Mouse (Mus musculus) urinary bladder, postnatal 14 days (tissue): ENCODE measurements around the gene Map7.
A peak's percentile ranks its signal among the peaks of the same experiment; 100 is the strongest.

Source experiments
- DNase-seq: peaks from one replicate; pipeline ENCODE4 v3.0.0; 2021; ENCODE audit warnings: low spot score

Gene Map7

DNA sequence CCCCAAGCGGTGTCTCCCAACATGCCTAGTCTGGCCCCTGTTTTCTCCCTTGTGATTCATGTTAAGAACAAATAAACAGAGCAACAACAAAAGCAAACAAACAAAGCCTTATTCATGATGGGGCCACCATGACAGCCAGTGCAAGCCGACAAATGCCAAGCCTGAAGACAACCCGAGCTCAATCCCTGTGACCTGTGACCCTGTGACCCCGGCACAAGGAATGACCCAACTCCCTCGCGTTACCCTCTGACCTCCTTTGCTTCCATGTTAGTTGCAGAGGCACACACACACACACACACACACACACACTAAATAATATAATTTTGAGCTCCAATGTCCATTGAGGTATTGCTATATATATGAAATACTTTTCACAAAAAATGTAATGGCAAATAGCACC lies 139.1 kb downstream of the Map7 start:
- DNase-seq: no peak

DNA sequence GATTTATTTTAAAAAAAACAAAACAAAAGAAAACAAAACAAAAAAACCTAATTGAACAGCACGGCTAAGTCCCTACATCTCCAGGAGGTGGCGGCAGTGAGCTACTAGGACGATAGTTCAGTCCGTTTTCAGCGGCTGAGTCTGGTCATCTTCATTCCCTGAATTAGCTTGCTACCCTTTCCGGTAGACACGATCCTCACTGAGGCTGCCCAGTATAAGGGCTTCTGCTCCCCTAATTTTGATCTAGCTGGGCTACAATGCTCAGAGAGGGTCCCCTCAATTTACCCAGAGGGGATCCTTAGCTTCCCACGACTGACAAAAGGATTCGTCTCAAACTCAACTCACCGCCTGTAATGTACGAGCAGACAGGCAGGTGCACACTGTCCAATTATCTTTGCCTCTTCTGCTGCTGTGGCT lies 142.2 kb downstream of the Map7 start:
- peak; percentile 89 for DNase-seq

DNA sequence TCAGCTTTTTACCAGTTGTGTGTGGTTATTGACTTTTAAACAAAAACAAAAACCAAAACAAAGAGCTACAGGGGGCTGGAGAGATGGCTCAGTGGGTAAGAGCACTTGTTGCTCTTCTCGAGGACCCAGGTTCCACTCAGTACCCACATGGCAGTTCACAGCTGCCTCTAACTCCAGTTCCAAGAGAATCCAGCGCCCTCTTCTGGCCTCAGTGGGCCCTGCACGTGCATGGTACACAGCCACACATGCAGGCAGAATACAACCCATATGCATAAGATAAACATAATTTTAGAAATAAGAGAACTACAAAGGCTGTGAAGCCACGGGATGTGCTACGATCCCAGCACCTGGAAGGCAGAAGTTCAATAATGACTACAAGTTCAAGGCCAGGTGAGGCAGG lies 147.7 kb downstream of the Map7 start:
- no peak for DNase-seq

DNA sequence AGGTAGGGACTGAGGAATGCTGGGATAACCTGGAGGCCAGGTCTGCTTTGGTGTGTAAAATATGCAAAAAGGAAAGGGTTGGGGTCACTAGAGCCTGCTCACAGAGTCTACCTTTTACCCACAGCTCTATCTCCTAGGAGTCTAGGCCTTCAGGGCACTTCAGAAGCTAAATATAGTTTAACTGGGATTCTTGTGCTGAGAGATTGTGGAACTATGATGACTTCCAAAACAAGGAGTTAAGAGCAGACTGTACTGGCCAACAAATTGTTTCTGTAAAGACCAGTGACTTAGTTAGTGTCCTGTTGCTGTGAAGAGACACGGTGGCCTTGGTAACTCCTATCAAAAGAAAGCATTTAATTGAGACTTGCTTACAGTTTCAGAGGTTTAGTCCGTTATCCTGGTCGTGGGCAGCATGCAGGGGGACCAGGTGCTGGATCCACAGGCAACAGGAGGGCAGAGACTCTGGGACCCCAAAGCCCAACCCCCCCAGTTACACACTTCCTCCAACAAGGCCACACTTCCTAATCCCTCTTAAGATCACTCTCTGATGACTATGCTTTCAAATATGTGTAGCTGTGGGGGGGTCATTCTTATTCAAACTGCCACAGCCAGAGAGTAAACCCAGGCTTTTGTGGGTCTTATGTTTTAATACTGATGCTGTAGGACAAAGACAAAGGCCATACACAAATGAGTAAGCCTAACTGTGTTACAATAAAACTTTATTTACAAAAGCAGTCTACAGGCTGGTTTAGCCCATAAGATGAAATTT lies 150.1 kb downstream of the Map7 start:
- no peak for DNase-seq

GRCm38 (mm10) chr10:20299114-20299513 lies 150.8 kb downstream of the Map7 start:
- no peak for DNase-seq

DNA sequence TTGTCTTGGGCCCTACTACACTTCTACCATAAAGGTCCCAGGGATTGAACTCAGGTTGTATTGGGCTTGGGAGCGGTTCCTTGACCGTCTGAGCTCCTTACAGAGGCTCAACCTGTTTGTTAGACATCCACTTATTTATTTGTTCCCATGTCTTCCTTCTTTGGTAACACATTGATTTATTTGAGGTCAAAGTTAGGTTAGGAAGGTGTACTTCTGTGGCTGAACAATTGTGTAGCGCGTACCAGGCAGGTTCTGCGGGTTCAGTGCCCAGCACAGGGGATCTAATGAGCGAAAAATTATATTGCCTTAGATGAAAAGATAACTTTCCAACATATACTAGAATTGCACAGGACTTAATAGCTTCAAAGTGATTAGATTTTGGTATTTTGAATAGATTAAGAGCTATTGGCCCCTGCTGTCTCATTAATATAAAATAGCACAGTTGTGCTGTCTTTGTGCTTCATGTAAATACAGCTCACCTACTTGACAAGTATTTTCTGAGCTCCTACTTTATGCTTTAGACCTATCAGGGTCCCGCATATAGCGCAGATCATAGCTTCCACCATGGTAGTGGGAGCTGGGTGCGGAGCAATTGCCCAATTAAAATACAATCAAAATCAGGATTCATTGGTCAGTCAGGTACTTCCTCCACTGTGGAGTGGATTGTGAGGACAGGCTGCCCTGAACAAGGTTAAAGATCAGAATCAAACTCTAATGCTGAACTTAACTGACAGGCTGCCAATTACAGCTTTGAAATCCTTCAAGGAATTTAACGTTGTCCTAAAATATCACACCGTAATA lies 162.9 kb downstream of the Map7 start:
- no peak for DNase-seq

DNA sequence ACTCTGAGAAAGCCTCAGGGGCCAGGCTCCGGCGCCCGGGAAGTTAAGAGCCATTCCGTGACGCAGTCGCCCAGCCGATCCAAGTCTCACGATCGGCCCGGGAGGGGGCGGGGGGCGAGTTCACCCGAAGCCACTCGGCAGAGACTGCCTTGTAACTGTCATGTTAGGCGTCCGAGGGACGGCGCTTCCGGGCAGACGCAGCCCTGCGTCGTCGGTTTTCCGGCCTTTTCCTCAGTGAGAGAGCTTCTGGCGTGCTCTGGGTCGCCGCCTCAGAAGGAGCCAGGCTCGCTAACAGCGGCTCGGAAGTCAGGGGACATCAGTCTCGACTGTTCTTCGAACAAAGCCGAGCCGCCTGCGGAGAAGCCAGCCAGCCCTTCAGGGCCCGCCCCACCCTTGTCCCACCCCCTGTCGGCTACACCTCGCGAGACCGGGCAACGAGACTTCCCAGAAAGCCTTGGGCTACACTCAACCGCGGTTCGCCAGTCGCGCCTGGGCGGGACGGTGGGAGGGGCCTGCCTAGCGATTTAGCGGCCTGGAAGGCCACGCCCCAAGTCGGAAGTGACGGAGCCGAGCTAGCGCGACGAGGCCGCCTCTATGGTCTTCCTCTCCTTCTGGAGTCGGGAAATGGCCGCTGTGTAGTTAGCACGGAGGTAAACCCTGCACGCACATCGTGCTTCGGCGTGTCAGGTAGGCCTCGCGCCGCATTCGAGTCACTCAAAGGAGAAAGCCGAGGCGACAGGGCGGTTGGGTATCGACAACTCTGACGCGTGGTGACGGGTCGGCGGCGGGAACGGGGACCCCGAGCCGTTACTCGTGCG lies 163.9 kb downstream of the Map7 start, which contains the start of gene Bclaf1:
Gene Bclaf1 (plus strand): TSS at position 552 of the 818 bp plus-strand sequence.
- DNase-seq: peak; percentile 100

DNA sequence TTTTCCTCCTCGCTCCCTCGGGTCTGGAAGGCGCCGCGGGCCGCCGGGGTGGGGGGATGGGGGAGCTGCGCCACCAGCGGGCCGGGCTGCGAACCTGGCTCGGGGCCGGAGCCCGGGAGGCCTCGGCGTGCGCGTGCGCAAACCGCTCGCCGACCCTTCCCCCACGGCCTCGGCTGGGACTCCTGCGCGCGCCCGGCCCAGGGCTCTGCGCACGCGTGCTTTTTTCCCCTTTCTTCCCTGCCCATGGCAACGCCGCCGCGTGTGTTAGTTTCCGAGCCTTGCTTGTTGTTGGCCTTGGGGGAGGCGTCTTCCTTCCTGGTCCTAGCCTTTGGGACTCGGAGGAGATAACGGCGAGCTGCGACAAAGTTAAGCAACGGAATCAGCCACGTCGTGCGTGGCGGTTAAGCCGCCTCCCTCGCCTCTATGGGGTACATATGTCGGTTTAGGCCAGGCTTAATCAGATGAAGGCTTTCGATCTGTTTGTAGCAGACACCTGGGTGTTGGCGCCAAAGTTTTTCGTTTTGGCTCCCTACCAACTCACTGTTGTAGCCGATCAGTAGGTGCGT lies 164.5 kb downstream of the Map7 start:
- DNase-seq: peak; percentile 91

DNA sequence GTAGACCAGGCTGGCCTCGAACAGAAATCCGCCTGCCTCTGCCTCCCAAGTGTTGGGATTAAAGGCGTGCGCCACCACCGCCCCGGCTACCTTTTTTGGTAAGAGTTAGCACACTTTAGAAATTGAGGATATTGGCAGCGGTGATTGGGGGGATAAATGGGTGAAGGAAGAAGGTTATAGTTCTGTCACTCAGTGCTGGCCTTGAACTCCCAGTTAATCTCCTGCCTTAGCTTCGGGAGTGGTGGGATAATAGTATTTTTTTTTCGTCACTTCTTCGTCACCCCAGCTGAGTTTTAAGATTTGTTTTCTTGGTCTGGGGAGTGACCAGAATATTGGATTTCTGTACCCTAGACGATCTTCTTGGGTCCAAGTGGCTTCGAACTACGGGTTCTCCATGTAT lies 165.2 kb downstream of the Map7 start:
- no peak for DNase-seq

DNA sequence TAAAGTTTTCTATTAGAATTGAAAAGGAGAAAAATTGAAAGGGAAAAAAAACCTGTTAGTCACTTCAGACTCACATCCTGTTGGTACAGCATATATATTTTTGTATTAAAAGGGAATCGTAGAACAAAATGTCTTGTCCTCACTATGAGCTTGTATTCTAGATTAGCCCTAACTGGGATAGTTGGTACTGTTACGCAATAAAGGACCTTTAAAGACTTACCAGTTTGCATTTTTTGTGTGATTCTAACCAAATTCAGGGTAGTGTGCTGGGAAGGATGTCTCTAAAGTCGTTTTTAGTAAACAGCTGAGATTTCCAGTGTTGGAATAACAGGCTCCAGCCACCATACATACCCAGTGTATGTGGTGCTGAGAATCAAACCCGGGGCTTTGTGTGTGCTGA lies 165.7 kb downstream of the Map7 start:
- no peak for DNase-seq

- no peak for DNase-seq
Observed at GRCm38 (mm10) chr10:20314797-20315196, 166.5 kb downstream of the Map7 start.

DNA sequence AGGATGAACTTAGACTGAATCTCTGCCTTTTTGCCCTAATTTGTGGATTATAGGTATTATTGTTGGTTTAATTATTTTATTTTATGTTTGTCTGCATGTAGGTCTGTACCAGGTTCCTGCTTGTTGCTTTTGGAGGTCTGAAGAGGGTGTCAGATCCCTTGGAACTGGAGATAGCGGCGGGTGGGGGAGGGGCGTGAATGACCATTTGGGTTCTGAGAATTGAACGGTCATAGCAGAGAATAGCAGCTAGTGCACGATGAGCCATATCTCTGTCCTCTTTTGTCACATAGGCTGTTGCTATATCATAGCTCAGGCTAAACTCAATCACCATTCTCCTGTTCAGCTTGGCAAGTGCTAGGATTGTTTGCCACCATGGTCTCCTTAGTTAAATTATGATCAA lies 169.2 kb downstream of the Map7 start:
- DNase-seq: no peak

- DNase-seq: no peak
Observed at GRCm38 (mm10) chr10:20326226-20326625, 178.0 kb downstream of the Map7 start.
